Mouse (Mus musculus) cerebellum, adult 2 months (tissue): ENCODE measurements around the gene Heg1. TPM values are rescaled to one million over a fixed set of nuclear protein-coding genes. Genes with fewer than 3 reads are reported as not detected.

Experiments
- DNase-seq, 2 experiments: peaks; one replicate each; pipeline ENCODE4 v3.0.0; 2021
- H3K27ac ChIP-seq: fragments of 200-500 bp; 2 replicates; pipeline ENCODE4 v1.5.1; 2012; ENCODE audit warnings: low read length, control low read depth, inconsistent platforms; ENCODE audit not compliant: insufficient read depth
- H3K27me3 ChIP-seq: fragments of 200-500 bp; 2 replicates; pipeline ENCODE4 v1.6.1; 2012; ENCODE audit warnings: inconsistent platforms, mild to moderate bottlenecking, low read length, moderate library complexity; ENCODE audit not compliant: control insufficient read depth, insufficient read depth
- H3K4me1 ChIP-seq: fragments of 200-500 bp; 2 replicates; pipeline ENCODE4 v1.6.1; 2011; ENCODE audit warnings: low read length; ENCODE audit not compliant: control insufficient read depth, insufficient read depth
- H3K4me3 ChIP-seq: fragments of 200-500 bp; replicated peaks from 2 replicates; pipeline ENCODE3; 2011; ENCODE audit warnings: mild to moderate bottlenecking, low read depth, low read length, control low read depth; ENCODE audit not compliant: insufficient read depth
- CTCF ChIP-seq: fragments of 200-500 bp; IDR thresholded peaks from 2 replicates; pipeline ENCODE4 v1.5.1; 2011; ENCODE audit warnings: low read depth, mild to moderate bottlenecking, control low read depth, low read length, moderate library complexity, borderline replicate concordance; ENCODE audit not compliant: insufficient read depth
- POLR2A ChIP-seq: fragments of 200-500 bp; IDR thresholded peaks from 2 replicates; pipeline ENCODE4 v1.6.1; 2011; ENCODE audit warnings: low read length, control low read depth, borderline replicate concordance; ENCODE audit not compliant: insufficient read depth
- WGBS: fragments of 180-500 bp; shearing (Covaris S2); methylation state at CpG from one replicate; pipeline ENCODE4 v1.1.7; 2018; 5-methylcytosine and 5-hydroxymethylcytosine counted together
- polyA plus RNA-seq: library from polyadenylated mRNA; depleted of rRNA; stranded (reverse); fragments of >200 nt; gene quantifications from 2 replicates; pipeline ENCODE4 v1.2.3, GENCODE M21; 2012

The Heg1 gene
- polyA plus RNA-seq, 1 experiment, result 21.9 TPM

DNA sequence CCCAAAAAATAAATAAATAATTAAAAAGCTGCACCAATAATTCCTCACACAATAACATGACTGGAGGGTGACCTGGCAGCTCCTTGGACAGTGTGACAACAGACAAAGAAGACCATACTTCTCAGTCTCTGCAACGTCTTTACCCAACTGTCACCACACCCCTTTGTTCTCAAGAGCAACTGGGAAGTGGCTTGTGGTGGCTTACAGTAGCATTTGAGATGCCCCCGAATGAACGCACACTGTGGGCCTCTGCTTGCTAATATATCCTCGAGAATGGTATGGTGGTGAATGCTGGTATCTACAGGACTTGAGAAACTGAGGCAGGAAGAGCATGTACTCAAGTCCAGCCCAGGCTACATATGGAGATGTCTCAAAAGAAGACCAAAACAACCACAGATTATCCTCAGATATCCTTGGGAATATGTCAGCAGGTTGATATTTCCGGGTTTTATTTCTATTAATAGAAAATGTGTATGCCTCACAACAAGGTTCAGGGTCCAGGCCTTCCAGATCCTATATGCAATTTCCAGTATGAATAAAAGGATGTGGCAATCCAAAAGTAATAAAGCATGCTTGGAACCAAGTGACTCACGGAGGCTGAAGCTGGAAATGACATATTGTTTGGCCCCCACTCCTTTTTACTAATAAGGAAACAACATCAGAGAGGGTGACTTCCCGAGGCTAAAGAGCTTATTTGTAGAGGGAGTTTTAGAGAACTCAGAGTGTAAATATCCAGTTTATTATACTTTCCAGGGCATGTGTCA lies 92.8 kb downstream of the Heg1 start:
- Histone ChIP-seq H3K27ac (no peak overlapping the region), H3K4me3 (no peak overlapping the region), H3K4me1 (no peaks in the 10 kb centered on the region; the same call in 1 of the 2 replicates), H3K27me3 (no peaks in the 10 kb centered on the region)
- DNase-seq, result no peak
- WGBS, result 83% methylated on average over 7 of the region's 7 CpGs
- TF ChIP-seq CTCF (no peak), POLR2A (no peak)

DNA sequence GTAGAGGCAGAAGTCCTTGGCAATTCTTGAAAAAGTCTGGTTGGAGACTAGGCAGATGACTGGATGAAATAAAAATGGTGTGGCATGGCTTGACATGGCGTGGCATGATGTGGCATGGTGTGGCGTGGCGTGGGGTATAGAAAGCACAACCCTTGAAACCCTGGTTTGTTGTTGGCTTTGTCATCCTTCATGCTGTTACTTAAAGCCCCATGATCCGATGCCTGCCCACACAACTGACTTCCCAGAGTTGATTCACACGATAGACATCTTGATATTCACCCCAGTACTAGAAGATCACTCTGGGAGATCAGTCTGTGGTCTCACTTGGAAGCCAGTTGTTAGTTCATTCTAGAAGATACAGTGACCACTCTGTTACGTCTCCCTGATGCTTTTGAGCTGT lies 93.4 kb downstream of the Heg1 start:
- TF ChIP-seq POLR2A (no peak), CTCF (no peak)
- H3K27ac ChIP-seq, result no peak overlapping the region
- H3K4me3 ChIP-seq, result no peak overlapping the region
- no peak for DNase-seq
- 89% methylated on average over 6 of the region's 6 CpGs for WGBS
- no peaks in the 10 kb centered on the region; the same call in 1 of the 2 replicates for H3K4me1 ChIP-seq
- H3K27me3 ChIP-seq, result no peaks in the 10 kb centered on the region

DNA sequence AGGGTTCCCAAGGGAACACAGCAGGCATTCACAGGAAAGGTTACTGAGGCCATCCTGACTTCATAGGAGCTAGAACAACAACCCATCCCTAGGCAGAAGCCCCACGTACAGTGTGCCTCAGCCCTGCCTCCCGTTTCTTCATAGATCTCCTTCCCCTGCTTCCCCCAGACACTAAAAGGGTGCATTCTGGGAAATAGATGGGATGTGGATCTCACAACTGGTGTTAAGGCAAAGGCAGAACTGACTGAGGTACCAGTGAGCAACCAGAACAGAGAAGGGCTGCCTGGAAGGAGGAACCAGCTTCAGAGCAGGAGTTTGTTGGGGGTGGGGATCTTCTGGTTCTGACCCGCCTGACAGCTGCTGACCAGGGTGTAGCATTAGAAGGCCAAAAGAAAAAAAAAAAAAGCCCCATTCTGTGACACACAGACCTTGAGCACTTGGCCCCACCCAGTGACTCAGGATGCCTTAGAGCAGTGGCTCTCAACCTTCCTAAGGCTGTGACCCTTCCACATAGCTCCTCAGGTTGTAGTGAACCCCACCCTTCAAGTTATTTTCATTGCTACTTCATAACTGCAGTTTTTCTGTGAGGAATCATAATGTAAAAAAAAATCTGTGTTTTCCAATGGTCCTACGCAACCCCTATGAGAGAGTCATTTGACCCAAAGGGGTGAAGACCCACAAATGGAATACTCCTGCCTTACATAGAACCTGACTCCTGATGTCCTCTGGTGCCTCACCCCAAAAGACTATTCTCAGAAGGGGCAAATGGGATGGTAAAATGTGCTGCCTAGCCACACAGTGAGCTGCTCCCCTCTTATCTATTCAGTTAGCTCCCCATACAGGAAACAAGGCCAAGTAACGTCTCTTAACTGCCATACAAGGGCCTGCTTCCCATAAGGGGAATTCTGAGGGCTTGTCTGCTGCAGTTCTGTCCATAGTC lies 97.9 kb downstream of the Heg1 start:
- TF ChIP-seq POLR2A (no peak), CTCF (no peak)
- H3K27ac ChIP-seq, result no peak overlapping the region
- H3K4me1 ChIP-seq, result no peaks in the 10 kb centered on the region
- H3K27me3 ChIP-seq, result no peaks in the 10 kb centered on the region
- H3K4me3 ChIP-seq, result no peak overlapping the region
- DNase-seq, result no peak
- WGBS, result 78% methylated on average over 5 of the region's 5 CpGs

- H3K4me1 ChIP-seq, result no peaks in the 10 kb centered on the region
- TF ChIP-seq POLR2A (no peak), CTCF (no peak)
- H3K27me3 ChIP-seq, result no peaks in the 10 kb centered on the region
- no peak overlapping the region for H3K27ac ChIP-seq
- no peak for DNase-seq
- WGBS, result 91% methylated on average over 1 of the region's 1 CpGs
- no peak overlapping the region for H3K4me3 ChIP-seq
Measured at GRCm38 (mm10) chr16:33782729-33783091, 98.5 kb downstream of the Heg1 start.

DNA sequence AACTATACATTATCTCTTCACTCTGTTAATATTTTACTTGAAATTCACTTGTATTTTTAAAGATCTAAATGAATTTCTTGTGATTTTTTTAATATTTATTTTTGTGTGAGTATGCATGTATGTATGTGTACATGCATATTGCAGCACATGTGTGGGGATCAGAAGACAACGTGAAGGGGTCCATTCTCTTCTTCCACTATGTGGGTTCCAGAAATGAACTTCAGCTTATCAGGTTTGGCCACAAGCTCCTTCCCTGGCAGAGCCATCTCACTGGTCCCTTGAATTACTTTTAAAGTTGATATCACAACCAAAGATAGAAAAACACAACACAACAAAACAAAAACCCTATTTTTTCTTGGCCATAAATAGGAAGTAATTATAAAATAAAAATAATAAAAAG lies 100.4 kb downstream of the Heg1 start:
- Histone ChIP-seq H3K27me3 (no peaks in the 10 kb centered on the region), H3K27ac (no peak overlapping the region), H3K4me1 (no peaks in the 10 kb centered on the region), H3K4me3 (no peak overlapping the region)
- 81% methylated on average over 1 of the region's 1 CpGs for WGBS
- no peak for DNase-seq
- TF ChIP-seq POLR2A, result no peak
- TF ChIP-seq CTCF, result no peak

DNA sequence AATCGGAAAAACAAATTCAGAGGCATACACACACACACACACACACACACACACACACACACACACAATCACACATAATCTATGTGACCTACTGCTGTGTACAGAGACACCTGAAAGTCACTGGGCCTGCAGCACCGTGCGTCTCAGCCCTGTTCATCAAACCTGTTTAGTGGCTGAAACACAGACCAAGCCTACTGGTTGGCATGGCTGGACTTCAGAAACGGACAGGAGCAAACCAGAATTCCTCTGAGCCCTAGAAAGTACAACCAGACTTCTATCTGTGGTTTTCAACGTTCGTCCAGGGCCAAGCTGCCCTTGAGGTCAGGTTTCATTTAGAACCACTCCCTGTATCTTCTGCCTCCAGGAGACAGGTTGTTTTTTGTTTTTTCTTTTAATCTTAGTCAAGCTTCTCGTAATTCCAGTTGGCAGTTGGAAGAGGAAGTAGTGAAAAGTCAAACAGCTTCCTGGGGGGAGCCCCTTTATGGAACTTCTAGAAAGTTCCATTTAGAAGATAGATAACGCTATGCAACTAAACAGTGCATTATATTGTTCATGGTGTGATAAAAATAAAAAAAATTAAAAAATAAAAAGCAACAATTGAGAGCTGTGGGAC lies 101.0 kb downstream of the Heg1 start:
- TF ChIP-seq CTCF, result no peak
- no peak for TF ChIP-seq POLR2A
- Histone ChIP-seq H3K4me1 (no peaks in the 10 kb centered on the region), H3K4me3 (no peak overlapping the region), H3K27ac (no peak overlapping the region), H3K27me3 (no peaks in the 10 kb centered on the region)
- 85% methylated on average over 8 of the region's 8 CpGs for WGBS
- DNase-seq, result no peak

DNA sequence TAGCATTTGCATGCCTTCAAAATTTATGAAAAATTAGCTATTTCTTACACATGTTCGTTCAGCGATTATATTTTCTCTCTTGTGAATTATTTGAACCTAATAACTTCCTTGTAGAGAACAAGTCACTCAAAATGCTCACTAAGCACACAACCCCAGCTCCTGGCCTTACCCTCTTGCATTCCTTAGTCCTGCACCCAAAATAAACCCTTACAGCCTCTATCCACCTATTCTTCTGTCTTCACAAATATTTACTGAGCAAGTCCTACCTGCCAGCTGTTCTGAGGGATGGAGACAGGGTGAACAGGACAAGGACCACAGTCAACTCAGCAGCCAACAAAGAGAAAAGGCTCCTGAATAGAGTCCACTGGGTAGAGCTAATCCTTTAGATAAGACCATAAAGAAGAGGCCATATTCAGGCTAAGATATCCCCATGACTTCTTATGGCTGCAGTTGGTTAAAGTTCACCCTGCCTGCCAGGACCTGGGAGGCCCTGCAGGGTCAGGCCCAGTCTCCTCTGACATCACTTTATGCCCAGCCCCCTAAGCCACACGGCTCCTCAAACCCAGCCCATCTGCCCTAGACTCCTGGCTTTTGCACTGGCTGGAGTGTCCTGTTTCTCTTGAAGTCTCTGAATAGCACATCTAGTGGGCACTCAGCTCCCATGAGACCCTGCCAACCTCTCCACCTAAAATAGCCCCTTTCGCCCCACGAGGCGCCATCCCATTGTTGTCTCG lies 102.7 kb downstream of the Heg1 start:
- no peak for TF ChIP-seq CTCF
- no peak for TF ChIP-seq POLR2A
- 73% methylated on average over 7 of the region's 7 CpGs for WGBS
- Histone ChIP-seq H3K27ac (no peak overlapping the region), H3K4me3 (no peak overlapping the region), H3K27me3 (no peaks in the 10 kb centered on the region), H3K4me1 (no peaks in the 10 kb centered on the region)
- no peak for DNase-seq
